Mouse (Mus musculus) thymus, postnatal 36 days (tissue): ENCODE measurements around the gene Cdpf1.

Experiments used
- DNase-seq, 2 experiments: peaks; one replicate each; pipeline ENCODE4 v3.0.0; 2022; ENCODE audit warnings: mixed read lengths in 2 of 2

The Cdpf1 gene

GRCm38 (mm10) chr15:85811535-85812277 lies at the start of gene Cdpf1:
Gene Cdpf1, minus strand, starts transcription at chr15:85811697.
- peak; percentile 99 to 100 for DNase-seq

- peak; percentile 89 to 92 for DNase-seq
Observed at GRCm38 (mm10) chr15:85859490-85860031, 48.1 kb upstream of the Cdpf1 start, which contains the start of gene Gtse1. Gene Gtse1, plus strand, starts transcription at chr15:85859745.

DNA sequence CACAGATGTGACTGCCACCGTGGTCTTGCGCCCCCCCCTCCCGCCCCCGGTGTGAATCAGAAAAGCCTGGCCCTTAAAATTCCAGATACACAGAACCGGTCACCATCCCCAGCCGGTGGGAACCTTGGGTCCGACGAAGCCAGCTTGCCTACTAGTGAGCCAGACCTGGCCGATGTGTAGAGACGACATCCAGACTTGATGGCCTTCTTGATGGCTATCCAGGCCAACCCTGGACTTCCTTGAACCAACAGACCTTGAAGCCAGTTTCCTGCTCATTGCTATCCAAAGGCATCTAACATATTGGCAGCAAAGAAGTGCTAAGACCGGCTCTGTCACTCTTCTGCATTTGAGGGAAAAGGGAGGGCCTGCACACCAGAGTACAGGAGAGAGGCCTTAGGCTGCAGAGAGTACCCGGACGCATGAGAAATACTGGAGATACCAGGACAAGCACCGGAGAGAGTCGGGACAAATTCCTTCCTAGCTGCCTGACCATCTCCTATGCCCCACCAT lies 47.5 kb upstream of the Cdpf1 start:
- no peak for DNase-seq

DNA sequence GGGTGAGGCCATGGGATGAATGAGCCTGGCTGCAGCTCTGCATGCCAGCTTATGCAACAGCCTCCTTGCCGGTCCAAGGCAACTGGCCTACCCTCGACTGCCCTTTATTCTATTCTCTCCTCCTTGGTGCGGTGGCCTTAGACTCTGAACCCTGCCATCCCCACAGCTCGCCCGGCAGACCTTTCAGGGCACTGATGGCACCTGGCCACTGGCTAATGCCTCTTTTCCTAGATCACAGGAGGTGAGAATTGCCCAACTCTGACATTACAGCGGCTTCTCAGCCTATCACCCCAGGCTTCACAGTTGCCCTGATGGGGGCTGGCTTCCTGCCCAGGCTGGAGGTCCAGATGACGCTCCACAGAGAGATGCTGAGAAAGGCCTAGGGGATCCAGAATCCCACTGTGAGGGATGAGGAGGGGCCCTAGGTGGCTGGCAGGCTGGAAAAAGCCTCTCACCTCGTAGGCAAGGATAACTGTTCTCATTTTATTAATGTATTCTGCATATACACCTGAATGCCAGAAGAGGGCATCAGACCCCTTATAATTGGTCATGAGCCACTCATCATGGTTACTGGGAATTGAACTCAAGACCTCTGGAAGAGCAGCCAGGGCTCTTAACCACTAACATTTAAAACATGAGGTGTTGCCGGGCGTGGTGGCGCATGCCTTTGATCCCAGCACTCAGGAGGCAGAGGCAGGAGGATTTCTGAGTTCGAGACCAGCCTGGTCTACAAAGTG lies 40.3 kb upstream of the Cdpf1 start:
- no peak for DNase-seq

GRCm38 (mm10) chr15:85845071-85845470 lies 33.6 kb upstream of the Cdpf1 start:
- DNase-seq, result no peak

DNA sequence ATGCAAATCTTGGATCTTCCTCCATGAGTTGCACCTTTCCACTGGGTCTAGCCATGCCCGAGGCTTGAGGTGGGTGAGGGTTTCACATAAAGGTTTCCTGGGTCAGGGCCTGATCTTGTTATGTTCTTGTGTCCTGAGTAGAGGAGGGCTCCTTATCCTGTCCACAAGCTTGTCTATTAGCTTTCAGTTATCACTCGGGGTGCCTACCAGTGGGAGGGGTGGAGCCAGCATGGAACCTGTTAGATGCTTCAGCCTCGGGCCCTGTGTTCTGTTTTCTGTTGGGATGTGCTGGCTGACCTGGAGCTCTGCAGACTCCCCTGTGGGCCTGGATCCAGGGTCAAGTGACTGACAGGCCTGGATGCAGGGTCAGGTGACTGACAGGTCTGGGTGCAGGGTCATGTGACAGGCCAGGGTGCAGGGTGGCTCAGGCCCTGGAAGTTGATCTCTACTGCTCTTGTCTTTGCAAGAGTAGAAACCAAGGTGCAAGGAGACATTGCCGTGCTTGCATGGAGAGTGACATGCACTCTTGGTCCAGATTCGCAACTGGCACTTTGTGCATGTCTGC lies 30.4 kb upstream of the Cdpf1 start:
- no peak for DNase-seq

DNA sequence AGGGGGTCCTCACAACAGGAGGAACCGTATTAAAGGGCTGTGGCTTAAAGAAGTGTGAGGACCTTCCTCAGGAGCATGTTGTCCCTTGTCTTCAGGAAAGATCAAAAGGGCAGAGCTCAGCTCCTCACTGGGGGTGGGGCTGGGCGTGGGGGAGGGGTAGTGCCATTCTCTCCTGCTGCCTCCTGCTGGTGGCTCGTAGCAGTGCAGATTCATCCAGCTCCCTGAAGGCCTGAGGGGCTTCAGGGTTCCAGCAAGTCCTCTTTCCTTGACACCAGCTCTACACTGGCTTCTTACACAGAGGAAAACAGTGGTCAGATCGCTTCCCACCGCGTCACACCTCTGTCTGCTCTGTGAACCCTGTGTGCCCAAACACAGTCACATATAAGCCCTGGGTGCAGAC lies 29.5 kb upstream of the Cdpf1 start:
- DNase-seq, result peak; percentile 46 to 53

- DNase-seq, result no peak
Observed at GRCm38 (mm10) chr15:85836887-85837286, 25.4 kb upstream of the Cdpf1 start.

DNA sequence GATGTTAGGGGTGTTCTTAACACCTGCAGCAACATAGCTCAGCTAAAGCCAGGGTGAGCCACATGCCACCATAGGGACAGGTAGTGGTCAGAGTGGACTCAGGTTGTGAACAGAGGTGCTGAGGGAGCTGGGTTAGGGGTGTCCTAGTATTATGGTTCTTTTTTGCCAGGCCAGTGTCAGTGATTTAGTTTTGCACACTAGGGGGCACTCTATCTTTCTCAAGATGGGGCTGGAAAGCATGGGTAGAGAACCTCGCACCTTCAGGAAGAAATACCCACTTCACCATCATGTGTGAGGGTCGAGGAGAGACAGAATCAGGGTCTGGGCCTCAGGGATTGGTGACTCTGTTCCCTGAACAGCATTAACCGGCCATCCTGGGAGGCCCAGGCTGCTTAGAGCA lies 23.8 kb upstream of the Cdpf1 start:
- no peak for DNase-seq

DNA sequence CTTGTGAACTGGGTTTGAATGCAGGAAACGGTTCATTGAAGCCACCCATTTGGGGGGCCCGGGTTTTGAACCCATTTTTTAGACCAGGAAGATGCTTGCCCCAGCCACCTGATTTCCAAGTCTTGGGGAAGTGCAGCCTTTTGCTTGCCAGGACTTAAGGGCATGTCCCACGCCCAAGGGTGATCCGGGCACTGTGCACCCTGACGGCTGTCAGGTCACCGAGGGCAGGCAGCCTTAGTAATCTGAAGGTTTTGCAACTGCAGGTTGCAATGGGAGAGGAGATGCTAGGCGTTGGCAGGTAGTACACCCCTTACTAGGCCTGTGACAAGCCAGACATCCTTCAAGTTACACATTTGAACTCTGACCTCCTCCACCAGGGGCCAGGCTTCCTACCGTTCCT lies 21.1 kb upstream of the Cdpf1 start:
- no peak for DNase-seq

GRCm38 (mm10) chr15:85831954-85832590 lies 20.6 kb upstream of the Cdpf1 start, which contains the start of gene Ttc38:
Gene Ttc38, plus strand, starts transcription at chr15:85832306.
- DNase-seq, result peak; percentile 82 to 87

- no peak for DNase-seq
Observed at GRCm38 (mm10) chr15:85829470-85829869, 18.0 kb upstream of the Cdpf1 start.

GRCm38 (mm10) chr15:85828071-85828470 lies 16.6 kb upstream of the Cdpf1 start:
- no peak for DNase-seq

DNA sequence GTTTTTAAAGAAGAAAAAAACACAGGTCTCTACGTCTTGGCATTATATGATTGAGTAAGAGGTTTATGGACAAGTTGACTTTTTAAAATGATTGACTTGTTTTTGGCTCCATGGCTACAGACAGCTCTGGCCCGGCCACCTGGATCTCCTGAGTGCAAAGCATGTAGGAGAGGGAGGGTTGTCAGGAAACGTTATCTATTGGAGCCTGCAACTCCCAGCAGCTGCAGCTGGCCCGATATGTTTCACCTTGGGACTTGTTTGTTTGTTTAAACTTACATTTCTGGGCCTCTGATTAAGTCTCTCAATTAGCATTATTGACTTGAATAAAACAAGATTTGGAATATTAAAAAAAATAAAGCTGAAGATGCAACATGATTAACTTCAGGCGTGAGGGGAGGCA lies 15.2 kb upstream of the Cdpf1 start:
- DNase-seq, result no peak

DNA sequence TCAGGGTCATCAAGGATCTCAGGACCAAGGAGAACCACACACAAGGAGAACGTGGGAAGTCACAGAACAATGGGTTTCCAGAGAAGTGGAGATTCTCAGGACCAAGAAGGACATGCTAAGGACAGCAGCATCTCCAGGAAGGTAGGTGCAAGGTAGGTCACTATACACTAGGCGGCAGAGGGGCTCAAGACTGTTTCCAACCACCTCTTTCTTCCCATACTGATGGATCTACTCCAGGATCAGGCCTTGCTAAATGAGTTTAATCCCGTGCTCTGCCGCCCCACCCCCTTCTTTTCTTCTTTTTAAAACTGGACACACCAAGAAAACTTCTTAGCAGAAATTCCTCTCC lies 10.5 kb upstream of the Cdpf1 start:
- DNase-seq, result no peak

GRCm38 (mm10) chr15:85821203-85822010 lies 9.9 kb upstream of the Cdpf1 start, which contains the start of gene Pkdrej:
Gene Pkdrej, minus strand, starts transcription at chr15:85821734.
- no peak for DNase-seq

- no peak for DNase-seq
Observed at GRCm38 (mm10) chr15:85813428-85813827, 1.9 kb upstream of the Cdpf1 start.

DNA sequence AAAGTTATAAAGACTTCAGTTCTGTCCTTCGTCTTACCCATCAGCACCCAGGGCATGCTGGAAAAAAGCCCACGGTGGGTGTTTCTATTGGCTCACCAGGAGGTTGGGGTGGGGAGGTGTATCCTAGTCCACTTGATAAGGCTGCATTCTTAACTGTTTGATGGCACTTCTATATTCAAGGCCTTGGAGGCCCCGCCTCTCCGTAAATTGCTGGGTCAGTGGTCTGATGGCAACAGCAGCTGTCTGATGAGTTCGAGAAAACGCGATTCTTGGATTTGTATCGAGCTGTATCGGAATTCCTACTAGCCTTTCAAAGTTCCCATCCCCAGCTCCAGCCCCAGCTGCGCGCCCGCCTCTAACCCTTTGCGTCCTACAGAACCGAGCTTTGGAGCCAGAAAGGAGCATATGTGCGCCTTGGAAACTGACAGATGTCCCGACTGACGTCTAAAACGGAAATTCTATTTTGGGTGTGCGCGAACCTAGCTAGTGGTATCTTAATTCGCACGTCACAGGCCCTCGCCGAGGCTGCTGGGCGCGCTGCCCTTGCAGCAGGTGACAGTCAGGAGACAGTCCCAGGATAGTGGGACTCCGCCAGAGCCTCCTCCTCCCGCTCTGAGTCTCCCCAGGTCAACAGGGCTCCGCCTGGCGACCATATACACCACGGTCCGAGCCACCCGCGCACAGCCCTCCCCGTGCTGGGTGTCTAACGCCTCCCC lies 533 bp downstream of the Cdpf1 start:
- DNase-seq, result peak in 1 of 2 experiments; percentile 21

GRCm38 (mm10) chr15:85810462-85810805 lies 1.1 kb downstream of the Cdpf1 start:
- no peak for DNase-seq

DNA sequence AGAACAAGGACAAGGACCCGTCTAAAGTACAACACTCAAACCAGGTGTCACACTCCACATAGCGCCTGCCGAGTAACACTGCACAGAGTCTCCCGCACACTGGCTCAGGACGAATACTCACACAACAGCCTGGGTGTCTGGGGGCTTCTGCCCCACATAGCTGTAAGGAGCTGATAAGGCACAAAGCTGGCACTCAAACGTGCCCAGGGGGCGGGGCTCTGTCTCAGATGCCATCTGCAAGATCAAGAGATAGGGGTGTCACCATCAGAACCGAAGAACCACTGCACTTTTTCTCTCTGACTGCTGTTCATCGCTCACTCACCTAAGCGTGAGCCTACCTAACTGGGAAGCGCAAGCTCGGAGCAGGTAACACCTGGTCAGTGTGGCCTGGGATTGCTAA lies 2.4 kb downstream of the Cdpf1 start:
- peak; percentile 61 to 82 for DNase-seq

DNA sequence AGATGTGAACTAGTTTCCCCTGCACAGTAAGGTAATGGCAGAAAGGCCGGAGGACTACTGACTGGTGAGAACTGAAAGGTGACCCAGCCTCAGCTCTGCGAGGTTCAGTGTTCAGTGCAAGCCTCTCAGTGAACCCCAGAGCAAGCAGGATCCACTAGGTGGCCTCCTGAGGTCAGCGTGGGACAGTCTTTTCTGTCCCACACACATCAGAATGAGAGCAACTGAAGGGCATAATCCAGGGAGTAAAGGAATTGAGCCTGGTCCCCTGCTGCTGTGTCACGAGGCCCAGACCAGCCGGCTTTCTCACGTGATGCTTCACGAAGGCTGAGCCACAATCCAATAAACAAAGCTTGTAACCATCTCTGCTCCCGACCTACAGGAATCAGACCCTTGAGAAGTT lies 3.1 kb downstream of the Cdpf1 start:
- DNase-seq, result no peak
